Mouse (Mus musculus) cerebellum, postnatal 25 days (tissue): ENCODE results near the gene Gtf2h3.
A peak's percentile ranks its signal among the peaks of the same experiment; 100 is the strongest.
"Not testable (repeated sequence)": the region's sequence is repeated elsewhere in the genome, so short reads cannot be mapped to it uniquely, and the experiment has no call there.

ENCODE experiments used
- DNase-seq, 2 experiments: peaks; one replicate each; pipeline ENCODE4 v3.0.0; 2021; ENCODE audit warnings: mixed read lengths in 2 of 2

Gtf2h3 gene

GRCm38 (mm10) chr5:124575467-124575866 is 3.5 kb upstream of the Gtf2h3 start:
- no peak for DNase-seq

GRCm38 (mm10) chr5:124582515-124582914 is 3.6 kb downstream of the Gtf2h3 start:
- no peak for DNase-seq

GRCm38 (mm10) chr5:124592768-124593167 is 13.8 kb downstream of the Gtf2h3 start:
- DNase-seq: no peak

GRCm38 (mm10) chr5:124598224-124599174 is 19.6 kb downstream of the Gtf2h3 start:
- DNase-seq: peak; percentile 90 to 93

- DNase-seq: not testable (repeated sequence)
Measured at GRCm38 (mm10) chr5:124599726-124600125, 20.8 kb downstream of the Gtf2h3 start.

- peak; percentile 60 to 74 for DNase-seq
Measured at GRCm38 (mm10) chr5:124602349-124602748, 23.4 kb downstream of the Gtf2h3 start.

- no peak for DNase-seq
Measured at GRCm38 (mm10) chr5:124604296-124604695, 25.4 kb downstream of the Gtf2h3 start.

- no peak for DNase-seq
Measured at GRCm38 (mm10) chr5:124605041-124605622, 26.2 kb downstream of the Gtf2h3 start.

- no peak for DNase-seq
Measured at GRCm38 (mm10) chr5:124610965-124611364, 32.0 kb downstream of the Gtf2h3 start.

- no peak for DNase-seq
Measured at GRCm38 (mm10) chr5:124614709-124615108, 35.8 kb downstream of the Gtf2h3 start.

- no peak for DNase-seq
Measured at GRCm38 (mm10) chr5:124618711-124619110, 39.8 kb downstream of the Gtf2h3 start.

GRCm38 (mm10) chr5:124621362-124621761 is 42.4 kb downstream of the Gtf2h3 start:
- no peak for DNase-seq

GRCm38 (mm10) chr5:124622890-124623289 is 44.0 kb downstream of the Gtf2h3 start:
- no peak for DNase-seq

- no peak for DNase-seq
Measured at GRCm38 (mm10) chr5:124624291-124624690, 45.4 kb downstream of the Gtf2h3 start.

GRCm38 (mm10) chr5:124628448-124629363 is 49.8 kb downstream of the Gtf2h3 start, which contains the start of gene Atp6v0a2:
Atp6v0a2 (plus strand) TSS chr5:124628576.
- peak; percentile 95 to 98 for DNase-seq

GRCm38 (mm10) chr5:124629641-124630040 is 50.7 kb downstream of the Gtf2h3 start:
- peak in 1 of 2 experiments; percentile 17 for DNase-seq

GRCm38 (mm10) chr5:124631685-124632084 is 52.7 kb downstream of the Gtf2h3 start:
- DNase-seq: no peak

- peak in 1 of 2 experiments; percentile 51 for DNase-seq
Measured at GRCm38 (mm10) chr5:124632461-124632860, 53.5 kb downstream of the Gtf2h3 start.

GRCm38 (mm10) chr5:124633425-124633824 is 54.5 kb downstream of the Gtf2h3 start:
- no peak for DNase-seq

- DNase-seq: peak in 1 of 2 experiments; percentile 58
Measured at GRCm38 (mm10) chr5:124635068-124635467, 56.1 kb downstream of the Gtf2h3 start.

GRCm38 (mm10) chr5:124636139-124636538 is 57.2 kb downstream of the Gtf2h3 start:
- no peak for DNase-seq

- DNase-seq: no peak
Measured at GRCm38 (mm10) chr5:124636694-124637093, 57.8 kb downstream of the Gtf2h3 start.

- DNase-seq: peak in 1 of 2 experiments; percentile 22
Measured at GRCm38 (mm10) chr5:124637300-124637699, 58.4 kb downstream of the Gtf2h3 start.
